Mouse (Mus musculus): ENCODE measurements at regions not wholly inside any gene's neighbourhood (a gene's known extent, or its start where the extent isn't known, plus 50 kb on each side); places are given as distances from the start of the nearest gene placed in this dataset.
A peak's percentile ranks its signal among the peaks of the same experiment; 100 is the strongest.
"Not testable (repeated sequence)": the region's sequence is repeated elsewhere in the genome, so short reads cannot be mapped to it uniquely, and the experiment has no call there.

DNA sequence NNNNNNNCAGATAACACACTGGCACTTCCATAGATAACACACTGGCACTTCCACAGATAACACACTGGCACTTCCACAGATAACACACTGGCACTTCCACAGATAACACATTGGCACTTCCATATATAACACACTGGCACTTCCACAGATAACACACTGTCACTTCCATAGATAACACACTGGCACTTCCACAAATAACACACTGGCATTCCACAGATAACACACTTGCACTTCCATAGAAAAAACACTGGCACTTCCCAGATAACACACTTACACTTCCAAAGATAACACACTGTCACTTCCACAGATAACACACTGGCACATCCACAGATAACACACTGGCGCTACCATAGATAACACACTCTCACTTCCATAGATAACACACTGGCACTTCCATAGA is 105.7 kb upstream of the Afdn start:
- not testable (repeated sequence) for ATAC-seq (replicated peaks; ENCODE audit: poor library complexity)

DNA sequence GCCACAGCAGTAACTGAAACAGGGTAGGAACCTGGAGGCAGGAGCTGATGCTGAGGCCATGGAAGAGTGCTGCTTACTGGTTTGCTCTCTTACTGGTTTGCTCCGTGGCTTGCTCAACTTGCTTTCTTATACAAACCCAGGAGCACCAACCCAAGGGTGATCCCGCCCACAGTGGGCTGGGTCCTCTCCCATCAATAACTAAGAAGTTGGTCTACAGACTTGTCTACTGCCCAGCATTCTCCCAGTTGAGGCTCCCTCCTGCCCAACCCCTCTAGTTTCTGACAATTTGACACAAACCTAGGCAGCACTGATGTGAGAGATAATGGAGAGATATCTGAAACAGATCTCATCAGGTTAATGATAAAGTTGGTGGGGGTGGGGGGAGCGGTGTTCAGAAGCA is 104.3 kb upstream of the Afdn start:
- no peak for ATAC-seq (replicated peaks; ENCODE audit: poor library complexity)

DNA sequence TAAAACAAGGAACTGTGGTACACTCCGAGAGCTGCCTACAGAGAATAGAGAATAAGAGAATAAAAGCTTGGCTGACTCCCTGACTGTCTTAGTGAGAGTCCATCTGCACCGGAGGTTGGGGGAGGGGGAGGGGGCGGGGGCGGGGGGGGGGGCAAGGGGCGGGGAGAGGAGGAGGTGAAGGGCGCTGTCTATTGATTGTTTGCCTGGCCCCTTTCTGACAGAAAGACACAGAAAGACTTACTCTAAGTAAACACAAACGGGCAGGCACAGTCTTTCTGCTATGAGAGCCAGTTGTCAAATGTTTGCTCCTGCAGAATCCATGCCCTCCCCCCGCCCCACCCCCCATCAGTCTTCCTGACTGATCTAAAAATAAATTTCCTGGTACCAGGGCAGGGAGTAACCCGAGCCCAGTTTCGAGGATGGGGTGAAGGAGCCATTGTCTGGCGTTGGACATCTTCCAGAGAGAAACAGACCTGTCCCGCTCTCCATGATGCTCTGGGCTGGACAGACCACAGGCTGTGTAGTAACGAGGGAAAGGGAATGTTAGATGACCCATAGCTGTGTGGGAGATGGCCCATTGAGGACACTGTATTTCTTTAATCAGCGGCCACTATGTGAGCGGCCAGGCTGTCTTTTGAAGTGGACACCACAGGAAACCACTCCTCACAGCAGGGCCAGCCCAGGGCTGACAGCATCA is 103.7 kb upstream of the Afdn start:
- no peak for ATAC-seq (replicated peaks; ENCODE audit: poor library complexity)

DNA sequence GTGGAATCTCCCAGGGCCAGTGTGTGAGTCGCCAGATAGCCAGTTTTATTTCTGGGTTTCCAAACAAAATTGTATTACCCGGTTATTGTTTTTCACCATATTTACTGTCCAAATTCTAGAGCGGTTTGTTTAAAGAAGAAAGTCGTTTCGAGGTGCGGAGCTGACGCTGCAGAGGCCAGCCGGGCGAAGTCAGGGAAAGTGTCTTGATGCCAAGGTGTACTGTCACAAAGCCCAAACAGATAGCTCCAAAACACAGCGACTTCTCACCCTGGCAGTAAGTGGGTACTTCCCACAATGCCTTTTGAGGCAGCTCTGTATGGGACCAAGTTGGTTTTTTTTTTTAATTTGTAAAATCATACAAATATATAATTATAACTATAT is 103.2 kb upstream of the Afdn start:
- no peak for ATAC-seq (replicated peaks; ENCODE audit: poor library complexity)

DNA sequence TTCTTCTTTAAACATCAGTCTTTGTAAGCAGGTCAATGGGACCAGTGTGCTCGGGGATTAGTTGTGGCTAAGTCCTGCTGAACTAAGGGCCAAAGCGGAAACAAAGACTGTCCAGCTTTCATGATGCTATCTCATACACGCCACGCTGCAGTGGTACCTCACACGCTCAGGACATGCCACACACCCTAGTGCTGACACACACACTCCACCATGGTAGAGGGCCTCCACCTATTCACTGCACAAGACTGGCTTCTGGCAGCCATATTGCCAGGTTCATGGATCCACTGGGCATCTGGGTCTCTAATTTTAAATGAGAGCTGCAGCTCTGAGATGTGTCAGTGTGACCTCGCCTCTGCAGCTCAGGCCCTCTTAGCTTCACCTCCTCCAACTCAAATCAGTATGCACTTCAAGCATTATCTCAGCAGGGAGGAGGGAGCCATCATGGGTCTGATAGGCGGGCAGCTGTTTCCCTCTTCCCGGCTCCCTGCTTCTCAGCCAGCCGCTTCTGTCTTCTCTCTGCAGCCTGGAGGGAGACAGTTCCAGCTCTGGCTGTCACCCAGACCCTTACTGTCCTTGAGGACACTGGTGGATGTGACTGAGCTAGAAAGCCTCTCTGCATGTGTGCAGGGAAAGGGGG is 102.6 kb upstream of the Afdn start:
- ATAC-seq (replicated peaks; ENCODE audit: poor library complexity): no peak

DNA sequence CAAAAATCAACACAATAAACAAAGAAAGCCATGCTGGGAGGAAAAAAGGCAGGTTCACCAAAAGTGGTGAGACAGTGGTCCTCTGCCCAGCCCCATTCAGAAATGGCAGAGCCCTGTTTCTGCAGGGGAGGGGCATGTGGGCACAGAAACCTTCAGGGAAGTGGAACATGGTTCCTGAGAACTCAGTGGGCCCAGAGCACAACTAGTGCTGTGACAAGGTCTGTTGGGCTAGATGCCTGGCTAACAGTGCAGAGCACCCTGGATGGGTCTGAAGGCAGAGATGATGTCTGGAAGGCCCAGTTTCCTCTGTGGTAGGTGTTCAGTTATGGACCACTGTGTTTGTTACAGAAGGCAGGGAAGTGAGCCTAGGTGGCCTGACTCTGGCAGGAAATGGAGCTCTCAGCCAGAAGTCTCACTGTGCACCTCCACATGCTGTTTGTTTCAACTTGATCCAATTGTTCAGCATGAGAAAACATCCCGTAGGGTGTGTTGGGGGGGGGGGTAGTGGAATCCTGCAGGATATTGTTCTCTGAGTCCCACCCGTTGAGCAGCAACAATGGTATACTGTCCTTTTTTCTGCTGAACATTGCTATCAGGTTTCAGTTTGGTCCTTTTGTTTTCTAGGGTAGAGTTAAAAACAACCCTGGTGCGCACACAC is 101.9 kb upstream of the Afdn start:
- no peak for ATAC-seq (replicated peaks; ENCODE audit: poor library complexity)

DNA sequence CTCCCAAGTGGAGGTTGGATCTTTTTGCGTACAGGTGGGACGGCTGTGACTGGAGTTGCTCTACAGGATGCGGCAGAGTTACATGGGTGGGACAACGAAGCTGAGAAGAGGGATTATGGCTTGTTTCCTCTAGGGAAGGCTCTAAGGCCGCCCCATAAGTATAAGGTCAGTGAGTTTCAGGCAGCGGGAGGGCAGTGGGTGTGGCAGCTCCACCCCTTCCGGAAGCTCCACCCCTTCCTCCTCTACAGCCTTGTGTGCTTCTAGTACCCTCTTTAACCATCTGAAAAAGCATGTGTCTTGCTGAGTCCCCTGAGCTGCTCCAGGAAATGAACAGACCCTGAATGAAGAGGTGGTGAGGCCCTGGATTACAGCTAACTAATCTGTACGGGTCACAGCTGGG is 101.2 kb upstream of the Afdn start:
- peak; percentile 76 for ATAC-seq (replicated peaks; ENCODE audit: poor library complexity)

DNA sequence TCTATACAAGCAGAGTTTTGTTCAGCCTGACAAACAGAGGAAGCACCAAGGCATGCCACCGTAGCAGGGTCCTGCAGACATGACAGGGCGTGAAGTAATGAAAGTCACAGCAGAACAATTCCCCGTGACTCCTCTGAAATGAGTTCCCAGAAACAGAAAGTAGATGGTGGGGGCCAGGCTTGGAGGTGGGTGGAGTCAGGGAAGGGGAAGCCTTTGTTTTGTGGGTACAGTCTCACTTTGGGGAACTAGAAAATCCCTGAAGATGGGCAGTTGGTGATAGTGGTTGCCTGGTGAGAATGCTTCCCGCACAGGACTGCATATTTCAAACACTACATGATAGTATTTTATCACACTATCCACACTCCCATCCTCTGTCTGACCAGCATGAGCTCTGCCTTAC is 100.4 kb upstream of the Afdn start:
- ATAC-seq (replicated peaks; ENCODE audit: poor library complexity): peak; percentile 84

DNA sequence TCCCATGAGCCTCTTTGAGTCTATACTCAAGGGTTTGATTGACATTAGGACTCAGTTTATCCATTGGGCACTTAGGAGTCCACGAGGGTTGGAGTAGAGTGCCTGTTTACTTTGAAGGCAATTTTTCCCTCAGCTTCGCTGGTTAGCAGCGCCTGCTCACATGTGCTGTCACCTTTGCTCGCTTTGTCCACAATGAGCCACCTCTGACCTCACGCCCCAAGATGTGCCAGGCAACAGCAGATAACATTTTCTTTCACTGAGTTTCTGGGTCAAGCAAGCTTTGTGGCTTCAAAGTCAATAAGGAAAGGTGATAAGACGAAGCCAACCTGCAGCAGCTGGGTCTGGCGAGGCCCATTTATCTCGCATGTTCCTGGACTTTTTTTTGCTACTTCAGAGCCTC is 99.3 kb upstream of the Afdn start:
- ATAC-seq (replicated peaks; ENCODE audit: poor library complexity): no peak

DNA sequence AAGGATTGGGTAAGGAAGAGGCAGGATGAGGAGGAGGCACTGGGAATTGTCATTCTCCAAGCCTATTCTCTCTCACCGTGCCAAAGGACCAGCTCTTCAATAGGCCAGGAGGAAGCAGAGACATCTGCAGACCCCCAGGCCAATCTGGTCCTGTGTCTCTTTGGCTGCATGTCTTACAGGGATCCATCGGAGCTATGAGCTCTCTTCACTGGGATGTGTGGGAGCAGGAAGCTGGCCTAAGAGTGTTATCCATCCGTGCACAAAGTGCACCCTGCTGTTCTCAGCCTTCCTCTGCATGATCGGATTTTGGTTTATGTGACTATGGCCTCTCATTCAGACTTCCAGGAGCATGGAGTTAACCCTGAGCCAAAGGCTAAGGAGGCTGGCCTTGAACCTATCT is 98.2 kb upstream of the Afdn start:
- no peak for ATAC-seq (replicated peaks; ENCODE audit: poor library complexity)

All from megakaryocyte progenitor cell, adult 5-6 weeks (primary cell).